Mouse (Mus musculus): ENCODE data around the gene Ap5z1. TPM values are rescaled to one million over a fixed set of nuclear protein-coding genes. Genes with fewer than 3 reads are reported as not detected.

Ap5z1 gene
- polyA plus RNA-seq, 2 experiments: 8.8 to 23.2 TPM

DNA sequence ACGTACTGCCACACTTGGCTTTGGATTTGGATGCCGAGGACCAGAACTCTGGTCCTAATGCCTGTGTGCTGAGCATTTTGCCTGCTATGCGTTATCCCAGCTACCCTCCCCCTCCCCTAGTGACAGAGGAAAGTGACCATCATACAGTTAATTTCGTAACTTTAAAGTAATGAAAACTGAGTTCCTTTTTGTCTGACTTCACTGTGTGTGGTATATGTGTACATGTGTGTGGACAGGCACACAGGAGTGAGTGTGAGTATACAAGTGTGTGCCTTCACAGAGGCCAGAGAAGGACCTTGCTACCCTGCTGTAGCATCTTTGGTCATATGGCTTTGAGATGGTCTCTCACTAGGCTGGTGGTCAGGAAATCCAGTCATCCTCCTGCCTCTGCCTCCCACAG is 45.3 kb upstream of the Ap5z1 start:
- DNase-seq (ENCODE audit: low spot score) (no peak), ATAC-seq (ENCODE audit: low FRiP score, low read depth) (no peak)
- Histone ChIP-seq H3K36me3 (ENCODE audit: control insufficient read depth, insufficient read depth, low read length) (peaks cover 36% of the 10 kb centered on the region), H3K4me3 (replicated peaks; ENCODE audit: low read length) (no peak overlapping the region), H3K4me2 (replicated peaks; ENCODE audit: low read depth, low read length, severe bottlenecking) (no peak overlapping the region), H3K9ac (ENCODE audit: low read depth, low read length, severe bottlenecking) (no peak overlapping the region), H3K27me3 (ENCODE audit: control insufficient read depth, insufficient read depth, low read length) (no peaks in the 10 kb centered on the region), H3K9me3 (ENCODE audit: control insufficient read depth, low read length) (no peaks in the 10 kb centered on the region), H3K4me1 (ENCODE audit: control insufficient read depth, insufficient read depth, low read length) (peaks cover 18% of the 10 kb centered on the region), H3K27ac (replicated peaks; ENCODE audit: low read depth, low read length) (no peak overlapping the region)
- 90% methylated on average over 4 of the region's 4 CpGs for WGBS
- TF ChIP-seq POLR2A (IDR thresholded peaks at IDR 0.05; ENCODE audit: borderline replicate concordance, extremely low read depth, insufficient read depth, insufficient read length): no peak

- peaks cover 36% of the 10 kb centered on the region for H3K36me3 ChIP-seq (ENCODE audit: control insufficient read depth, insufficient read depth, low read length)
- no peak overlapping the region for H3K4me2 ChIP-seq (replicated peaks; ENCODE audit: low read depth, low read length, severe bottlenecking)
- H3K9me3 ChIP-seq (ENCODE audit: control insufficient read depth, low read length): no peaks in the 10 kb centered on the region
- no peaks in the 10 kb centered on the region for H3K27me3 ChIP-seq (ENCODE audit: control insufficient read depth, insufficient read depth, low read length)
- no peak overlapping the region for H3K9ac ChIP-seq (ENCODE audit: low read depth, low read length, severe bottlenecking)
- 94% methylated on average over 4 of the region's 4 CpGs for WGBS
- no peak overlapping the region for H3K4me3 ChIP-seq (replicated peaks; ENCODE audit: low read length)
- no peak overlapping the region for H3K27ac ChIP-seq (replicated peaks; ENCODE audit: low read depth, low read length)
- no peak for ATAC-seq (ENCODE audit: low FRiP score, low read depth)
- DNase-seq (ENCODE audit: low spot score): no peak
- TF ChIP-seq POLR2A (IDR thresholded peaks at IDR 0.05; ENCODE audit: borderline replicate concordance, extremely low read depth, insufficient read depth, insufficient read length): no peak
- H3K4me1 ChIP-seq (ENCODE audit: control insufficient read depth, insufficient read depth, low read length): peaks cover 10% of the 10 kb centered on the region; the same call in 1 of the 2 replicates
Observed at GRCm38 (mm10) chr5:142420317-142420716, 43.4 kb upstream of the Ap5z1 start.

DNA sequence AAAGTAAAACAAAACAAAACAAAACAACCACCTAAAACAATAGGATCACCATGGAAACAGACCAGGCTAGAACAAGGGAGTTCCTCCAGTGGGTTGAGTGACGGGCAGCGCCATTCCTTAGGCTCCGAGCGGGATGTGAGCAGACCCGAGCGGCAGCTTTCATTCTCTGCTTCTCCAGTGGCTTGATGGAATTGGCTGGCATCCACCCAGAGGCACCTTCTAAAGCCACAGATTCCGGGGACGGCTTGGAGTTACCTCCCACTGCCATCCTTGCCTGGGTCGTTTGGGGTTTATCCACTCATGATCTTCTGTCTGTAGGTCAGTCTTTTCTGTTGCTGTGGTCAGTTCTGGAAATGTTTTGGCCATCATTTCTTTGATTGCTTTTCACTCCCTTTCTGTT is 42.8 kb upstream of the Ap5z1 start:
- peaks cover 10% of the 10 kb centered on the region; the same call in 1 of the 2 replicates for H3K4me1 ChIP-seq (ENCODE audit: control insufficient read depth, insufficient read depth, low read length)
- H3K36me3 ChIP-seq (ENCODE audit: control insufficient read depth, insufficient read depth, low read length): peaks cover 38% of the 10 kb centered on the region
- no peak overlapping the region for H3K4me2 ChIP-seq (replicated peaks; ENCODE audit: low read depth, low read length, severe bottlenecking)
- no peak overlapping the region for H3K4me3 ChIP-seq (replicated peaks; ENCODE audit: low read length)
- H3K9me3 ChIP-seq (ENCODE audit: control insufficient read depth, low read length): no peaks in the 10 kb centered on the region
- DNase-seq (ENCODE audit: low spot score) (no peak), ATAC-seq (ENCODE audit: low FRiP score, low read depth) (no peak)
- no peak overlapping the region for H3K27ac ChIP-seq (replicated peaks; ENCODE audit: low read depth, low read length)
- TF ChIP-seq POLR2A (IDR thresholded peaks at IDR 0.05; ENCODE audit: borderline replicate concordance, extremely low read depth, insufficient read depth, insufficient read length): no peak
- WGBS: 89% methylated on average over 9 of the region's 9 CpGs
- no peaks in the 10 kb centered on the region for H3K27me3 ChIP-seq (ENCODE audit: control insufficient read depth, insufficient read depth, low read length)
- no peak overlapping the region for H3K9ac ChIP-seq (ENCODE audit: low read depth, low read length, severe bottlenecking)

DNA sequence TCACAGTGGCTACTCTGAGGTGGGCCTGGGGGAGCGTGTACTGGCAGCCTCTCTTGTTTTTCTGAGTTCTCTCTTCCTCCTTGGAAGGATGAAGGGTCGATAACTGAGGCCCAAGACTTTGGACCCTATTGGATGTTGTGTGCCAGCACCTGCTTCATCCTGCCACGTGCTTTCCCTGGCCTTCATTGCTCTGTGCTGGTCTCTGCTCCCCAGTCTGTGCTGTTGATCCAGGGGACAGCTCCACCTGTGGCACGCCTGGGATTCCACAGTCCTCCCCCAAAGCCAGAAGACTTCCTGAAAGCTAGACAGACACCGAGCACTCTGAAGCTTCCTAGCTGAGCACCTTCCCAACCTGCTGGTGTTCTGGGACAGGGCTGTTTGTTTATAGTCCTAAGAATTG is 41.9 kb upstream of the Ap5z1 start:
- Histone ChIP-seq H3K27me3 (ENCODE audit: control insufficient read depth, insufficient read depth, low read length) (no peaks in the 10 kb centered on the region), H3K9me3 (ENCODE audit: control insufficient read depth, low read length) (no peaks in the 10 kb centered on the region), H3K4me2 (replicated peaks; ENCODE audit: low read depth, low read length, severe bottlenecking) (no peak overlapping the region), H3K36me3 (ENCODE audit: control insufficient read depth, insufficient read depth, low read length) (peaks cover 37% of the 10 kb centered on the region), H3K4me3 (replicated peaks; ENCODE audit: low read length) (no peak overlapping the region), H3K9ac (ENCODE audit: low read depth, low read length, severe bottlenecking) (no peak overlapping the region), H3K4me1 (ENCODE audit: control insufficient read depth, insufficient read depth, low read length) (peaks cover 10% of the 10 kb centered on the region; the same call in 1 of the 2 replicates), H3K27ac (replicated peaks; ENCODE audit: low read depth, low read length) (no peak overlapping the region)
- TF ChIP-seq POLR2A (IDR thresholded peaks at IDR 0.05; ENCODE audit: borderline replicate concordance, extremely low read depth, insufficient read depth, insufficient read length): no peak
- 89% methylated on average over 5 of the region's 5 CpGs for WGBS
- no peak for ATAC-seq (ENCODE audit: low FRiP score, low read depth)
- no peak for DNase-seq (ENCODE audit: low spot score)

GRCm38 (mm10) chr5:142423141-142423540 is 40.6 kb upstream of the Ap5z1 start:
- Histone ChIP-seq H3K27ac (replicated peaks; ENCODE audit: low read depth, low read length) (no peak overlapping the region), H3K27me3 (ENCODE audit: control insufficient read depth, insufficient read depth, low read length) (no peaks in the 10 kb centered on the region), H3K4me3 (replicated peaks; ENCODE audit: low read length) (no peak overlapping the region), H3K4me2 (replicated peaks; ENCODE audit: low read depth, low read length, severe bottlenecking) (no peak overlapping the region), H3K9ac (ENCODE audit: low read depth, low read length, severe bottlenecking) (no peak overlapping the region), H3K4me1 (ENCODE audit: control insufficient read depth, insufficient read depth, low read length) (peaks cover 10% of the 10 kb centered on the region; the same call in 1 of the 2 replicates), H3K9me3 (ENCODE audit: control insufficient read depth, low read length) (no peaks in the 10 kb centered on the region), H3K36me3 (ENCODE audit: control insufficient read depth, insufficient read depth, low read length) (peaks cover 34% of the 10 kb centered on the region)
- ATAC-seq (ENCODE audit: low FRiP score, low read depth) (no peak), DNase-seq (ENCODE audit: low spot score) (no peak)
- no peak for TF ChIP-seq POLR2A (IDR thresholded peaks at IDR 0.05; ENCODE audit: borderline replicate concordance, extremely low read depth, insufficient read depth, insufficient read length)
- 88% methylated on average over 10 of the region's 10 CpGs for WGBS

GRCm38 (mm10) chr5:142423701-142424100 is 40.0 kb upstream of the Ap5z1 start:
- no peak overlapping the region for H3K9ac ChIP-seq (ENCODE audit: low read depth, low read length, severe bottlenecking)
- H3K9me3 ChIP-seq (ENCODE audit: control insufficient read depth, low read length): no peaks in the 10 kb centered on the region
- DNase-seq (ENCODE audit: low spot score): no peak
- 65% methylated on average over 3 of the region's 3 CpGs for WGBS
- H3K4me3 ChIP-seq (replicated peaks; ENCODE audit: low read length): no peak overlapping the region
- no peak for ATAC-seq (ENCODE audit: low FRiP score, low read depth)
- no peak overlapping the region for H3K27ac ChIP-seq (replicated peaks; ENCODE audit: low read depth, low read length)
- peaks cover 10% of the 10 kb centered on the region; the same call in 1 of the 2 replicates for H3K4me1 ChIP-seq (ENCODE audit: control insufficient read depth, insufficient read depth, low read length)
- TF ChIP-seq POLR2A (IDR thresholded peaks at IDR 0.05; ENCODE audit: borderline replicate concordance, extremely low read depth, insufficient read depth, insufficient read length): no peak
- no peak overlapping the region for H3K4me2 ChIP-seq (replicated peaks; ENCODE audit: low read depth, low read length, severe bottlenecking)
- H3K36me3 ChIP-seq (ENCODE audit: control insufficient read depth, insufficient read depth, low read length): peaks cover 34% of the 10 kb centered on the region
- H3K27me3 ChIP-seq (ENCODE audit: control insufficient read depth, insufficient read depth, low read length): no peaks in the 10 kb centered on the region
